Mouse (Mus musculus) cerebellum, postnatal 36 days (tissue): ENCODE measurements around the gene Rbm45.
A peak's percentile ranks its signal among the peaks of the same experiment; 100 is the strongest.

Source experiments
- DNase-seq, 2 experiments: peaks; one replicate each; pipeline ENCODE4 v3.0.0; 2021 to 2022; ENCODE audit warnings: mixed read lengths in 2 of 2

Gene Rbm45

DNA sequence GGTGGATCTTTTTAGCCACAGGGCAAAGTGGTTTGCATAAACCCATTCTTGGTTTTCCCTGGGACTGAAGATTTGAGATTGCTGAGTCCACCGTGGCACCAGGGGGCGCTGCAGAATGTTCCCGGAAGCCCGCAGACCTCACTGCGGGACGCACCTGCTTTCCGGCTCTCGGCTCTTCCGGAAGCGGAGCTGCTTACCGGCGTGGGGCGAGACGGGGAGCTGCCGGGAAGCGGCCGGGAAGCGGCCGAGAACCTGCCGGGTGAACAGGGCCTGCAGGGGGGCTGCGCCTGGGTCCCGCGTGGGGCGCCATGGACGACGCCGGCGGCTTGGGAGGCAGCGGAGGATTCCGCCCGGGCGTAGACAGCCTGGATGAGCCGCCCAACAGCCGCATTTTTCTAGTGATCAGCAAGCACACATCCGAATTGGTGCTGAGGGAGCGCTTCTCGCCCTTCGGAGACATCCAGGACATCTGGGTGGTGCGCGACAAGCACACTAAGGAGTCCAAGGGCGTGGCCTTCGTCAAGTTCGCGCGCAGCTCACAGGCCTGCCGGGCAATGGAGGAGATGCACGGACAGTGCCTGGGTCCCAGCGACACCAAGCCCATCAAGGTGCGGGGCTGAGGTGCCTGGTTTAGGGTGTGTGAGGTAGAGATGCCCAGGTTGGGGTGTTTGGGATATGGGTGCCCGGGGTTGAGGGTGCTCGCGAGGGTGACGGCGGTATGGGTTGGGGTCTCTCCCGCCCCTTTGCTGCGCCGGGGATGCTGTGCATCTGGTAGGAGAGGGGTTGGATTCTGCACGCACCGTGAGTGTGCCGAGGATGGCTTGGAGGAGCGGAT is at the start of gene Rbm45:
Gene Rbm45 (plus strand): TSS at position 164 of the 835 bp plus-strand sequence.
- DNase-seq = peak; percentile 93

DNA sequence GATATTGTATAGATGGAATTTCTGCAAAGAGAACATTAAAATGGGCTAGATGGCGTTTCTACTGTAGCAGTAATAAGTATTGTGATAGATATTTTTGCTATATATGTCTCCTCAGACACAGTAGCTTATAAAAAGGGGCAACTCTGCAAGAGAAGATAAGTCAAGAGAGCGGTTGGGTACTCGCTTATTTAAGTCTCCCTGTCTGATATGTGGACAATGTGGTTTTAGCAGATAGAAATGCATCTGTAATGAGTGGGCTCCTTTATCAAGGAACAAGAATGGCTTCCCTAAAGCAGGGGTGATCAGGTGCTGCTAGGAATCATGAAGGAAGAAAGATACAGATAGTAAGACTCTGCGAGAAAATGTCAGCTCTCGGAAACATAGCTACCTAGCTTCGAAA is 49.4 kb upstream of the Rbm45 start:
- no peak for DNase-seq

DNA sequence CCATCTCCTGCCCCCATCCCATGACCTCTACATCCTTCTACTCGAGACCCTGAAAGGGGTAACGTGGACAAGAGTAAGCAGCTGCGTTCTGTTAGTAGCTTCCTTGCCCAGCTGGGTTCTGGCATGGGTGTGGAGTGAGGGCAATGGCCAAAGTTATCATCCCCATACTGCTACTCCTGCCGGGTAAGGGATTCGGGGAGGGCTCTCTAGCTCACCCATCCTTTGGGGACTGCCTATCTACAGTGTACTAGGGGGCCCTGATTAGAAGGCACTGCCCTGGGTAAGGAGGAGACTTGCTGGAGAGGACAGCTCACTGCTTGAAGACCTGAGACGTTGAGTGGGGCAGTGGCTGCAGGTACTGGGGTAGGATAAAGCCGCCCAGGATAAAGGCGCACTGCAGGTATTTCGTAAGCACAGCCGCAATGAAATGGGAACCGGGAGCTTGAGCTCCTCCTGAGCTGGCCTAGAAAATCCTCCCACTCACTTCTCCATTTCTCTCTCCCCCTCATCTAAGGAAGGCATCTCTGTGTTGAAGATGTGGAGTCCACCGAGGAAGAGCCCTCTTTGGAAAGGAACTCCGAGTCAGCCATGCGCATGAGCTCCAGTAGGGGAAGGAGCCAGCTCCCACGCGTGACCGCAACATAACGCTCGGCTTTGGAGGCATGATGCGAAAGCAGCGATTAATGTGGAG is 46.5 kb upstream of the Rbm45 start:
- no peak for DNase-seq

DNA sequence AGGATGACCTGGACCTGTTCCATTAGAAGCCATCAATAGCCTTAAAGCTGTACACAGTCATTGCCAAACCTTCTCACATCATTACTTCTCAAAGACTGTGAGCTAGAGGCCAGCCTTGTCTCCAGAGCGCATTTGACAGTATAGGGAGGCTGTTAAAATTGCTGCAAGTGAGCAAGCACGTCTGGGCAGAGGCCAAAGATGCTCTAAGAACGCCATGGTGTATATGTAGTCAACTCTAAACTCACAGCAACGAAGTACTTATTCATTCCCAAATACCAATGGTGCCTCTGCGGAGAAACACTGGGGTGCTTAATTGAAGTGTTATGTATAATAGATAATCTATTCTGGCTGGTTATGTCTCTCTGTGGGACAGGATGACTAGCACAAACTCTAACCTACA is 45.3 kb upstream of the Rbm45 start:
- DNase-seq = no peak

DNA sequence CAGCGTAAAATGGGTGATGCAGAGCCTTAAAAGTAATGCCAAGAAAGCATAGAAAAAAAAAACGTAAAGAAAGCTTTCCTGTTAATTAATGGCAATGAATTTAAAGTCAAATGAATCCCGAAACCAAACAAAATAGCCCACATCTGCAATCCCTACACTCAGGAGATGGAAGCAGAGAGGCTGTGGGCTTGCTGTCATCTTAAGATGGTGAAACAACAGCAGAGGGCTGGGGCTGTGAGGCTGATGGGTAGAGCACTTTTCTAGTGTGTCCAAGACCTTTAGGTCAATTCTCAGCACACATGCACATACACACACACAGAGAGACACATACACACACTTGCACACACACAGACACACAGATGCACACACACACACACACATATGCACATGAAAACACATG is 43.6 kb upstream of the Rbm45 start:
- no peak for DNase-seq

DNA sequence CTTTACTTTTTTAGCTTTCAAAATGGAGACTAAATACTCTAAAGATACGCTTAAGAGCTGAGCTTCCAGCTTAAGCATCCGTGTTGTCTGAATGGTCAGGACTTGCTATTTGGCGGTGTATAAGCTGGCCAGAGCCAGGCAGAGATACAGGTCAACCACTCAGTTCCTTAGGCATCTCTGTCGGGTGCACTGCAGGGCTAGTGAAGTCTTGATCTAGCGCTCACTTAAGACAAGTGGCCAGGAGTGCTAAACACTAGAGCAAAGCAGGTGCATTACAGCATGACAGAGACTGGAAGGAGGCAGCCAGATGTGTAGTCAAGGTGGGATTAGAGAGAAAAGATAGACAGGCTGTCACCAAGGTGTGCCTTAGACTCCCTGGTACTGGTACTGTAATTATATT is 39.7 kb upstream of the Rbm45 start:
- DNase-seq = no peak

DNA sequence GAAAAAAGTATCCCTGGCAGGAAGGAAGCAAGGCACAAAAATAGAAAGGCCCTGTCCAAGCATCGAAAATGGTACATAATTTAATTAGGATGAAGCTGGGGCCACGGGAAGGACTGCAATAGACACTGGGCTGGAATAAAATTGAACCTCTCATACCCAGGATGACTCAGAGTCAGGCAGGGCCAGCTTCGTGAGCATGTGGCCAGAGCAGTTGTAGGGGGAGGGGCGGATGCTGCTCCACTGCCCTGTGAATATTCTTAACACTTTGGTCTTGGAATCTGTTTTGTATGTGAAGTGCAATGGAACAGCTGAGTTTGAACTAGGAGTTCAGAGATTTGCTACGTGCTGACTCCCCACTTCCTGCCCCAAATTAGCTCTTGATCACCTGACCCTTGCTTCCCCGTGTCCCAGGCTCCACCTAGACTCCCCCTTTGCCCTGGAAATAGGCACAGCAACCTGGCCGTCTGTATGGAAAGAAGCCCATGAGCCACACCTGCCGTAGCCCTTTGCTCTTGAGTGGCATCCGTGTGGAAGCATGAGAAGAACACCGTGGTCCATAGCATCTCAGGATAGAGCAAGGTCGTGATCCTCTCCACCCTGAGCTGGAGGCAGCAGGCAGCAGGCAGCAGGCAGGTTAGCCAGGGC is 37.5 kb upstream of the Rbm45 start:
- no peak for DNase-seq

DNA sequence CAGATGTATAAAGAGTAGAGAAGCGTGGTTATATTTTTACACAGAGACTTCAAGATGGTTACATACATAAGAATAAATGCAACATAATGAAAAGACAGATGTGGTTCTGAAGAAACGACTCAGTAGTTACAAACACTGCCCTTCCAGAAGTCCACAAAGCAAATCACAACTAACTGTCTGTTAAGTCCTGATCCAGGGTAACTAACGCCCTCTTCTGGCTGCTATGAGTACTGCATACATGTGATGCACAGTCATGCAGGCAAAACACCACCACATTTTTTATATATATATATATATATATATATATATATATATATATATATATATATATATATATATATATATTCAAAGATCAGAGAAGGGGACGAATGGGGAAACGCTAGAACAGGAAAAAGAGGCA is 35.2 kb upstream of the Rbm45 start:
- DNase-seq = no peak

DNA sequence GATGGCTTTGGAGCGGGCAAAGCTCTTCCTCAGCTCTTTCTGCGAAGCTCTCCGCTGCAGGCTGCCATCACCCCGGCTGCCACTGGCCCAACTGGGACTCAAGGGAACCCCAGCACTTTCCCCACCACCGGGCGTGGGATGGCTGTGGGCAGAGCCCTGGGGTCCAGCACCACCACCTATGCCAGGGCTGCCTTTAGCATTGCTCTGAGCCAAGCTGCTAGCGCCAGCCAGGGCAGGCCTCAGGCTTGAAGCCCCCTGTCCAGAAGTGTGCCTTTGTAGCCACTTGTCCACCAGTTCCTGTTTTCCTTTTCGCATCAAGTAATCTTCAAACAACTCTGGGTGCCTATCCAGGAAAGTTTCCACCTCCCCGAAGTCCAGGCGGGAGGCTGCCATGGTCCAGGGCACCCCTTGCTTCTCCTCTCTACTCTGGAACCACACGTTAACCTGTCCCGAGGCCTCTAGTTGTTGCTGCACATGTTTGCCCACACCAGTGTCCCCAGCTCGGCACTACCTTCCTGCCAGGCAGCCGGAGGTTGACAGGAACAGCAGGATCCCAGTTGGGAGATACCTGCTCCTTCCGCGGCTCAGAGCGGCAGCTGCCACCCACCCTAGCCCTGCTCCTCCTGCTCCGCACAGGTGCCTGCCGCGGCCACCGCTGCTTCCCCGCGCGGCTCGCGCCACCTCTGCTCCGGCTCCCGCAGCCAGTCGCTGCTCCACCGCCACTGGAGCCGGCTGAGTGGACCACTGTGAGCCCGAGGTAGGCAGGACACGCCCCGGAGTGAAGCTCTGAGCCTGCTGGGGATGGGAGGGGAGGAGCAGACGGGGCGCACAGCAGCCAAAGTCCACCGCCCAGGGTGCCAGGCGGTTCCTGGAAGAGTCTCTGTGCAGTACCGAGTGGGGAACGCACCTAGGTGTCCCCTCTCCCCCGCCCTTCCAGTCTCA is 31.3 kb upstream of the Rbm45 start, which contains the start of gene Pde11a:
Gene Pde11a (minus strand): TSS at position 560 of the 942 bp plus-strand sequence.
- DNase-seq = peak in 1 of 2 experiments; percentile 8

DNA sequence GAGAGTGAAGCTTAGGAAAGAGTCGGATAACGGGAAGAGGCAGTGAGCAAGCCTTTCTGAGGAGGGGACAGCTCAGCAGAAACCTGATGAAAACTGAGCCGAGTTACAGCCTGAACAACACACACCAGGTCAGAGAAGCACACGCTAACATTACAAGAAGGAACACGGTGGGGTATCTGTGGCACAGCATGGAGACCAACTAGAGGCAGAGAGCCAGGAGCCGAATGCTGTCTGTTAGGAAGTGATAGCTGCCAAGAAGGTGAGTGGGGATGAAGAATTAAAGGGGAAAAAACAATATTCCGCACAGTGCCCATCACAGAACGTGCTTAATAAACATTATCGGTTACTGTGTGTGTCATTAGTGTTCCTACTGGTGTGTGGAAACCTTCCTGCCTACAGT is 27.6 kb upstream of the Rbm45 start:
- peak; percentile 34 for DNase-seq

DNA sequence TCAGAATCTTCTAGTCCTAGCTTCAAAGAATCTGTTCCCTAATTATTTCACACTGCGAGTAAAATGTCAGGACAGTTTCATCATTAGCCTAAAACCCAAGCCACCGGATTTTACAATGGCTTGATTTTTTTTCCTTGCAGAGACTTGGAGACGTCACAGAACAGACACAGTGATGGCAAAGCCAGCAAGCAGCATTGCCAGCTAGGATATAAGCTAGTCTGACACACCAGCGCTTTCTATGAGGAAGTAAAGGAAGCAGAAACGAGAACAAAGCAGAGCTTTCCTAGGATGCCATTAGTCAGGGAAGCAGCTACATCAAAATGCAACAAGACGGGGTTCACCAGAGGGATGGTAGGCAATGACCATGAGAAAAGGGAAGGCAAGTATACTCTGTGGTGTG is 21.9 kb upstream of the Rbm45 start:
- no peak for DNase-seq

DNA sequence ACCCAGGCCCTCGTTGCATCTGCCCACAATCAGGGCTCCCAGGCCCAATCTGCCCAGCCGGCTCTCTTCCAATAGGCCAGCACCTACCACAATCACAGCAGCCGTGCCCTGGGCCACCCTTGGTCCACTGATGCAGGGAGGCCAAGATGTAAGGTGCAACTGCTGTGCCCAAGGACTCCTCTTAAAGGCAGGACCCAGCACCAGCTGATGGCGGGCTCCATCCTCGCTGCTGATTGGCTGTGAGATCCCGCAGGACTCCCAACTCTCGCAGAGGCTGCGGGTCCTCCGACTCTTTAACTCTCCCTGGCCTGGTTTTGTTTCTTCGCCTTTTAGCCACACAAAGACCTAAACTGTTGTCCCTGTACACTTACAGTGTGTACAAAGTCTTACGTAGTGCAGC is 9.6 kb upstream of the Rbm45 start, which contains the start of gene Cyct:
Gene Cyct (minus strand): TSS at position 225 of the 400 bp plus-strand sequence.
- no peak for DNase-seq

DNA sequence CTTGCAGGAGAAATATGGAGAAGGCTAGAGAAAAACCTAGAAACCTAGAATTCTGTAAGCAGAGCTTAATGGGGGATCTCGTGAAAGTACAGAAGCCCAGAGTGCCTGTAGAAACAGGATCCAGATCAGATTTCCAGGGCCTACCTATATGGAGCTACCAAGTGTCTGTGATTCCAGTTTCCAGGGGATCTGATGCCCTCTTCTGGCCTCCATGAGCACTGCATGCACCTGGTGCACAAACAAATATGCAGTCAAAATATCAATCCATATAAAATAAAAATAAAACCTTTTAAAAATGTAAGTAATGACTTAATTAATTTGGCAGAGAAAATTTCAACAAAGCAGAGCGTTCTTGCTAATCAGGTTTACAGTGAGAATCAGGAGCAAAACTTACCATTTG is 7.7 kb upstream of the Rbm45 start:
- DNase-seq = no peak

DNA sequence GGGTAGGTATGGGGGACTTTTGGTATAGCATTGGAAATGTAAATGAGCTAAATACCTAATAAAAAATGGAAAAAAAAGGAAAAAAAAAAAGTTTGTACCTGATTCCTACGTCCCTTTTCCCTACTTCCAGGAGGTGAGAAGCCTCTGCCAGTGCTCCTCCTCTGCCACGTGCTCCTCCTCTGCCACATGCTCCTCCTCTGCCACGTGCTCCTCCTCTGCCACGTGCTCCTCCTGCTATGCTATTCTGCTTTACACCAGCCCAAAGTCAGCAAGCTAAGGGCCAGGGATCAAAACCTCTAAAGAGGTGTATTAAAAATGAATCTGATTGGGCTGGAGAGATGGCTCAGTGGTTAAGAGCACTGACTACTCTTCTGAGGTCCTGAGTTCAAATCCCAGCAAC is 4.0 kb upstream of the Rbm45 start:
- DNase-seq = no peak

DNA sequence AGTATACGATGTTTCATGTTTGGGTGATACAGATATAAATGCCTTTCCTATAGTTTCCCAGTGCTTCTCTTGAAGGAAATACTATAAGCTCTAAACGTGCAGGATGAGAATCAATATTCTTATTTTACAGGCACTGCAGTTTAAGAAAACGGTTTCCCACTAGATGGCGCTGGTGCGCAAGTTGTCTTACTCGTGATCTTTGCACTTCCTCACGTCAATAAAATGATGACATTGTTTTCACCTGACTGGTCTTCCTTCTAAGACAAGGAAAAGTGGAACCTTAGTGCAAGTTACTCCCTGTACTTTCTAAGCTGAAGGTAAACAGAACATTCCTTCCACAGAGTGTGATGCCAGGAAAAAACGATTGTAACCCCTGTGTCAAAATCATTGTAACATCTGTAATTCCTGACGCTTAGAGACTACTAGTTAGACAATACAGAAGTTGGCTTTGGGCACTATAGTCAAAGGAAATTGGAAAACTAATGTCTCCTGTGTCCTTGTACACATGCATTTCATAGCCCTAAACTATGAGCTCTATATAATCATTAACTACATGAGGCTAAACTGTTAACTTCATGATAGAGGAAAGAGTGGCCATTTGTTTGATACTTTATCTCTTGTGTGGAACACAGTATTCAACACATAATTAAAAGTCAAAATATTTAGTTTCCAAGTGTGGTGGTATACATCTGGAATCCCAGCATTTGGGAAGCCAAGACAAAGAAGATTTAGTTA is 2.4 kb upstream of the Rbm45 start:
- peak; percentile 85 to 89 for DNase-seq

DNA sequence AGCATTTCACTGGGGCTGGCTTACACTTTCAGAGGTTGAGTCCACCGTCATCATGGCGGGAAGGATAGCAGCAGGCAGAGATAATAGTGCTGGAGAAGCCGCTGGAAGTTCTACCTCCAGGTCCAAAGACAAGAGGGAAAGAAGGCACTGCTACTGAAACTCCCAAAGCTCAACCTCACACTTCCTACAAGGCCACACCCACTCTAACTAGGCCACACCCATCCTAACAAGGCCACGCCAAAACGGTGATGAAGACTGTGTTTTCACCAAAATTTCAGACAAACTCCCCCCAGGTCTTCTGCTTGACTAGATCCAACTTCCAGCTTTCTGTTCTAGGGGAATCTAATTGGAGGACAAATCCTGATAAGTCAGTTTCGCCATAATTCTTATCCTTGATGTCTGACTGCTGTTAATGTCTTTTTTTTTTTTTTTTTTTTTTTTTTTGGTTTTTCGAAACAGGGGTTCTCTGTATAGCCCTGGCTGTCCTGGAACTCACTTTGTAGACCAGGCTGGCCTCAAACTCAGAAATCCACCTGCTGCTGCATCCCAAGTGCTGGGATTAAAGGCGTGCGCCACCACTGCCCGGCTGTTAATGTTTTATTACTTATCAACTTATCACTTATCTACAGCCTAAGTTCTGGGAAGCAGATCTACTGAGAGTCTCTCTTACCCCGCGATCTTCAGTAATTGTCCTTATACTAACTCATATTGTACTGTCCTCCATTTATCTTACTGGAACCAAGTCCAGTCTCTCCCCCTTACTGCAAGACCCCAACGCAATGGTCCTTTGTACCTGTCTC is 723 bp upstream of the Rbm45 start:
- DNase-seq = no peak

DNA sequence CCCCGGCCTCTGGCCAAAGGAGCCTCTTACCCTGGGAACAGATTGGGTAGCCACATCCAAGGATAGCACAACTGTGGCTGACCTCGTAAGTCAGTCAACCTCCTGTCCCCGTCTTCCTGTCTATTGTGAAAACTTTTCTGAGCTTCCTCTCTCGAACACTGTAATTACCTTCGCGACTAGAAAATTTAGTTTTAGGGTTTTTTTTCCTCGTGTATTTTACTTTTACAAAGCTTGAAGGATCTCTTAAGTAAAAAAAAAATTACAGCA is 805 bp downstream of the Rbm45 start:
- DNase-seq = no peak

DNA sequence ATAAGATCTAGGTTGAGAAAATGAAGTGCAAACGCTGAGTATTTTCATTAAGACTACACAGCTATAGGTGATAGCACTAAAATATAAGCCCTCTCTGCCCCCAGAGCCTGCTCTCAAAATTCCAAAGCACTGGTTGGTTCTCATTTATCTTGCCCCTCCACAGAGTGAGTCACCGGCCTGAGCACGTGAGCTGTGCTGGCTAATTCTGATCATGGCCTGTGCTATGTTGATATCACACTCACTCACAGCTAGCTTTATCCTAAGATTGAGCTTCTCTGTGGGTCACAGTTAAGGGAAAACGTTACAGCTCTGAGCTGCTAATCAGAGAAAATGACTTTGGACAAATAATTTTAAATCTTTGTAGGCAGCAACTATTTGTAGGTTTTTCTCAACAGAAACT is 2.5 kb downstream of the Rbm45 start:
- DNase-seq = no peak

DNA sequence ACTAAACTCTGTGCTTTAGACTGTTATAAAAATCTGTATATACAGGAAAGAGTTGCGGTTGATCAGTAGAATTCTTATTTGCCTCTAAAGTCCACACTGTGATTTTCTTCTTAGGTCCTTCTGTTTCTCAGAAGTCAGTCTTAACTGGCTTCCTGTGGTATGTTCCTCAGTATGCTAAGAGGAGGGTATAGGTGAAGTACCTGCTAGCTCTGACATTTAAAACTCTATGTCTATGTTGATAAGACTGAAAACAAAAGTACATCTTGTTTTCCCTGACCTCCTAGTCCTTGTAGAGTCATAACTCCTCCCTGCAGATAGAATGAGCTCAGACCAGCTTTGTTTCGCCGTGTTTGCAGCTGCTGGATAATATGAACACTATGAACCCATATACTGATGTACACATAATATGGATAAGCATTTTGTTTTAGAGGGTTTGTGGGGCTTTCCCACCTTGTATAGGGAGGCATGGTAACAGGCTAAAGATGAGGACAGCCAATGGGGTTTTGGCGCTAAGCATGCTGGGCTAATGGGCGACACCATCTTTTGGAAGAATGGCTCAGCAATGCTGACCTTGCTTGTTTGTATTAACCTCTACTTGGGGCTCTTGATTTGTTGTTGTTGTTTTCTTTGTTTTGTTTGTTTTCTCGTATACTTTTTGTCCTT is 4.9 kb downstream of the Rbm45 start:
- DNase-seq = no peak

DNA sequence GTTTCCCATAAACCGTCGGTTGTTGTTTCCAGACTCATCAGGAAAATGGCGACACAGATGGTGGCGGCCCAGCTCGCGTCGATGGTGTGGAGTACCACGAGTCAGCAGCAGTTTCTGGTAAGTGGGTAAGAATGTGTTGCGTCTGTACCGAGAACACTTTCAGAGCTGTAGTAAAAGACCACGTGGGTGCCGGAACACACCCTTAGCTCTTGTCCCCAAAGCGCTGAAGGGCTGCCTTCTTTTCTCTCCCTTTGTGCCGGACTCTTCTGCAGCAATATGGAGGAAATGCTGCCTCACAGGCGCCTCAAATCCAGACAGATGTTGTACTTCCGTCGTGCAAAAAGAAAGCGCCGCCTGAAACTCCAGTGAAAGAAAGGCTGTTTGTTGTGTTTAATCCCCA is 8.9 kb downstream of the Rbm45 start:
- DNase-seq = no peak

DNA sequence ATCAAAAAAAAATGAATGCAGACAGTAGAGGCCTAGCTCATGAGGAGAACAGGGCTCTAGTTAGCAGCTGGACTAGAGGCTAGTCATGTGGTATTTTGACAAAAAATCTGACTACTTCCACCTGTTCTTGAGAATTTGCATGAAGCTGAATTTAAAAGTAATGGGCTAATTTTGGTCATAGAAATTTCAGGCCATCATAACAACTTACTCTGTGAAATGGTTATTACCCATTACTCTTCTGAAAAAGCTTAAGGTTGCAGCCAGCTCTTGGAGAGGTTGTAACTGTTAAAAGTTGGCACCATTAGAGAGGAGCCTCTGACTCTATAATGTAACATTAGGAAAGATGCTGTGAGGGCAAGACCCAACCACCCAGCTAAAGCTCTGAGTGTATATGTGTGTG is 16.7 kb downstream of the Rbm45 start:
- DNase-seq = no peak
